Mouse (Mus musculus) forebrain, embryonic 10.5 days (tissue): ENCODE data around the gene Rcor2. TPM values are rescaled to one million over a fixed set of nuclear protein-coding genes. Genes with fewer than 3 reads are reported as not detected.

Source experiments
- DNase-seq: peaks from one replicate; pipeline ENCODE4 v3.0.0-alpha.2; 2017; ENCODE audit warnings: low spot score; ENCODE audit errors: extremely low spot score
- H3K27ac ChIP-seq: fragments of 300-500 bp; sonication (generic); 2 replicates; pipeline ENCODE4 v1.5.1; 2016; ENCODE audit warnings: mild to moderate bottlenecking
- H3K27me3 ChIP-seq: fragments of 300-500 bp; sonication (generic); 2 replicates; pipeline ENCODE4 v1.6.1; 2016; ENCODE audit warnings: mild to moderate bottlenecking; ENCODE audit not compliant: poor library complexity, severe bottlenecking
- H3K36me3 ChIP-seq: fragments of 300-500 bp; sonication (generic); replicated peaks from 2 replicates; pipeline ENCODE4 v1.6.1; 2016; ENCODE audit warnings: mild to moderate bottlenecking, moderate library complexity
- H3K4me1 ChIP-seq: fragments of 300-500 bp; sonication (generic); 2 replicates; pipeline ENCODE4 v1.6.1; 2016
- H3K4me3 ChIP-seq: fragments of 300-500 bp; sonication (generic); 2 replicates; pipeline ENCODE4 v1.5.1; 2016; ENCODE audit warnings: mild to moderate bottlenecking, moderate library complexity
- H3K9me3 ChIP-seq: fragments of 300-500 bp; sonication (generic); 2 replicates; pipeline ENCODE4 v1.6.1; 2016; ENCODE audit warnings: mild to moderate bottlenecking, moderate library complexity
- WGBS: fragments of 180-500 bp; shearing (Covaris S2); methylation state at CpG from one replicate; pipeline ENCODE4 v1.1.7; 2016; 5-methylcytosine and 5-hydroxymethylcytosine counted together
- polyA plus RNA-seq: library from polyadenylated mRNA; unstranded; fragments of >200 nt; fragmentation: Nextera tagmentation; extraction: Ambion mirVana; gene quantifications from 2 replicates; pipeline ENCODE4 v1.2.1, GENCODE M21; 2016

Gene Rcor2
- polyA plus RNA-seq, result 61.7 and 64.0 TPM in 2 replicates

- peak within 1 kb of the TSS; percentile 97 for H3K4me3 ChIP-seq
- H3K36me3 ChIP-seq, result peaks cover 27% of the 10 kb centered on the region
- peak; percentile 87 for DNase-seq
- peaks cover 74% of the 10 kb centered on the region for H3K4me1 ChIP-seq
- WGBS, result under 1% methylated on average over 28 of the region's 28 CpGs
- H3K27ac ChIP-seq, result peak within 1 kb of the TSS; percentile 100
- H3K27me3 ChIP-seq, result no peaks in the 10 kb centered on the region
- peaks cover 4% of the 10 kb centered on the region; the same call in 1 of the 2 replicates for H3K9me3 ChIP-seq
These were observed at the start of gene Rcor2 for GRCm38 (mm10) chr19:7267091-7267741. Gene Rcor2, plus strand, starts transcription at chr19:7267325.

GRCm38 (mm10) chr19:7217926-7218267 is 49.2 kb upstream of the Rcor2 start:
- peak overlapping the region; percentile 92 for H3K27ac ChIP-seq
- DNase-seq, result no peak
- H3K36me3 ChIP-seq, result peaks cover 41% of the 10 kb centered on the region
- no peaks in the 10 kb centered on the region for H3K27me3 ChIP-seq
- WGBS, result 11% methylated on average over 6 of the region's 6 CpGs
- H3K4me3 ChIP-seq, result peak overlapping the region; percentile 91
- peaks cover 38% of the 10 kb centered on the region for H3K4me1 ChIP-seq
- H3K9me3 ChIP-seq, result peaks cover 6% of the 10 kb centered on the region; the same call in 1 of the 2 replicates

GRCm38 (mm10) chr19:7218753-7219152 is 48.4 kb upstream of the Rcor2 start:
- Histone ChIP-seq H3K36me3 (peaks cover 32% of the 10 kb centered on the region), H3K4me1 (peaks cover 38% of the 10 kb centered on the region), H3K9me3 (peaks cover 6% of the 10 kb centered on the region; the same call in 1 of the 2 replicates), H3K27ac (no peak overlapping the region), H3K27me3 (no peaks in the 10 kb centered on the region), H3K4me3 (no peak overlapping the region)
- DNase-seq, result no peak
- WGBS, result 96% methylated on average over 5 of the region's 5 CpGs

GRCm38 (mm10) chr19:7222196-7222595 is 44.9 kb upstream of the Rcor2 start:
- H3K27me3 ChIP-seq, result no peaks in the 10 kb centered on the region
- DNase-seq, result no peak
- no peak overlapping the region for H3K27ac ChIP-seq
- peaks cover 10% of the 10 kb centered on the region for H3K4me1 ChIP-seq
- no peak overlapping the region for H3K4me3 ChIP-seq
- peaks cover 6% of the 10 kb centered on the region; the same call in 1 of the 2 replicates for H3K9me3 ChIP-seq
- H3K36me3 ChIP-seq, result peaks cover 27% of the 10 kb centered on the region
- WGBS, result 86% methylated on average over 6 of the region's 6 CpGs

GRCm38 (mm10) chr19:7223488-7223887 is 43.6 kb upstream of the Rcor2 start:
- Histone ChIP-seq H3K36me3 (peaks cover 40% of the 10 kb centered on the region), H3K27me3 (no peaks in the 10 kb centered on the region)

GRCm38 (mm10) chr19:7224253-7224652 is 42.9 kb upstream of the Rcor2 start:
- WGBS, result 80% methylated on average over 3 of the region's 3 CpGs
- Histone ChIP-seq H3K27me3 (no peaks in the 10 kb centered on the region), H3K4me1 (no peaks in the 10 kb centered on the region), H3K27ac (no peak overlapping the region), H3K9me3 (peaks cover 6% of the 10 kb centered on the region; the same call in 1 of the 2 replicates), H3K36me3 (peaks cover 48% of the 10 kb centered on the region), H3K4me3 (no peak overlapping the region)
- DNase-seq, result no peak

More at GRCm38 (mm10) chr19:7223488-7223887, 43.6 kb upstream of the Rcor2 start:
- Histone ChIP-seq H3K9me3 (peaks cover 6% of the 10 kb centered on the region; the same call in 1 of the 2 replicates), H3K27ac (no peak overlapping the region), H3K4me3 (no peak overlapping the region), H3K4me1 (peaks cover 3% of the 10 kb centered on the region)
- no peak for DNase-seq

GRCm38 (mm10) chr19:7225096-7225690 is 41.9 kb upstream of the Rcor2 start:
- no peaks in the 10 kb centered on the region for H3K27me3 ChIP-seq
- H3K4me1 ChIP-seq, result no peaks in the 10 kb centered on the region
- H3K4me3 ChIP-seq, result no peak overlapping the region
- peaks cover 57% of the 10 kb centered on the region for H3K36me3 ChIP-seq
- no peak overlapping the region for H3K27ac ChIP-seq
- 92% methylated on average over 9 of the region's 9 CpGs for WGBS
- no peak for DNase-seq
- peaks cover 6% of the 10 kb centered on the region; the same call in 1 of the 2 replicates for H3K9me3 ChIP-seq

GRCm38 (mm10) chr19:7226511-7226914 is 40.6 kb upstream of the Rcor2 start:
- H3K27me3 ChIP-seq, result no peaks in the 10 kb centered on the region
- H3K9me3 ChIP-seq, result peaks cover 6% of the 10 kb centered on the region; the same call in 1 of the 2 replicates
- peaks cover 70% of the 10 kb centered on the region for H3K36me3 ChIP-seq
- DNase-seq, result no peak
- no peaks in the 10 kb centered on the region for H3K4me1 ChIP-seq
- no peak overlapping the region for H3K4me3 ChIP-seq
- no peak overlapping the region for H3K27ac ChIP-seq
- WGBS, result 78% methylated on average over 6 of the region's 6 CpGs

GRCm38 (mm10) chr19:7234537-7235221 is 32.4 kb upstream of the Rcor2 start:
- peaks cover 92% of the 10 kb centered on the region for H3K36me3 ChIP-seq
- H3K4me1 ChIP-seq, result peaks cover 23% of the 10 kb centered on the region
- no peak overlapping the region for H3K4me3 ChIP-seq
- H3K27me3 ChIP-seq, result no peaks in the 10 kb centered on the region
- DNase-seq, result peak; percentile 70
- no peak overlapping the region for H3K27ac ChIP-seq
- WGBS, result 69% methylated on average over 8 of the region's 8 CpGs
- H3K9me3 ChIP-seq, result no peaks in the 10 kb centered on the region

- Histone ChIP-seq H3K9me3 (no peaks in the 10 kb centered on the region), H3K4me3 (no peak overlapping the region), H3K4me1 (peaks cover 31% of the 10 kb centered on the region), H3K36me3 (peaks cover 84% of the 10 kb centered on the region), H3K27ac (no peak overlapping the region), H3K27me3 (no peaks in the 10 kb centered on the region)
- 92% methylated on average over 9 of the region's 9 CpGs for WGBS
- no peak for DNase-seq
These were observed 31.7 kb upstream of the Rcor2 start for GRCm38 (mm10) chr19:7235461-7235860.

GRCm38 (mm10) chr19:7236011-7236410 is 31.1 kb upstream of the Rcor2 start:
- H3K4me3 ChIP-seq, result no peak overlapping the region
- H3K36me3 ChIP-seq, result peaks cover 79% of the 10 kb centered on the region
- no peak overlapping the region for H3K27ac ChIP-seq
- peaks cover 32% of the 10 kb centered on the region for H3K4me1 ChIP-seq
- no peak for DNase-seq
- no peaks in the 10 kb centered on the region for H3K9me3 ChIP-seq
- H3K27me3 ChIP-seq, result no peaks in the 10 kb centered on the region
- WGBS, result 93% methylated on average over 2 of the region's 2 CpGs

GRCm38 (mm10) chr19:7236742-7237141 is 30.4 kb upstream of the Rcor2 start:
- Histone ChIP-seq H3K4me3 (no peak overlapping the region), H3K4me1 (peaks cover 39% of the 10 kb centered on the region), H3K36me3 (peaks cover 71% of the 10 kb centered on the region), H3K9me3 (no peaks in the 10 kb centered on the region), H3K27me3 (peaks cover 1% of the 10 kb centered on the region), H3K27ac (no peak overlapping the region)
- DNase-seq, result no peak
- 93% methylated on average over 4 of the region's 4 CpGs for WGBS

GRCm38 (mm10) chr19:7239574-7239973 is 27.6 kb upstream of the Rcor2 start:
- 88% methylated on average over 3 of the region's 3 CpGs for WGBS
- DNase-seq, result no peak
- Histone ChIP-seq H3K4me3 (peak overlapping the region; percentile 83), H3K9me3 (no peaks in the 10 kb centered on the region), H3K36me3 (peaks cover 43% of the 10 kb centered on the region), H3K27ac (0 out of 2 replicates have a peak overlapping the region, but pooled peaks have one; percentile 95), H3K4me1 (peaks cover 41% of the 10 kb centered on the region), H3K27me3 (peaks cover 14% of the 10 kb centered on the region)
